ENCODE assay signal across 8 mouse cellular contexts in the genomic region with DNA sequence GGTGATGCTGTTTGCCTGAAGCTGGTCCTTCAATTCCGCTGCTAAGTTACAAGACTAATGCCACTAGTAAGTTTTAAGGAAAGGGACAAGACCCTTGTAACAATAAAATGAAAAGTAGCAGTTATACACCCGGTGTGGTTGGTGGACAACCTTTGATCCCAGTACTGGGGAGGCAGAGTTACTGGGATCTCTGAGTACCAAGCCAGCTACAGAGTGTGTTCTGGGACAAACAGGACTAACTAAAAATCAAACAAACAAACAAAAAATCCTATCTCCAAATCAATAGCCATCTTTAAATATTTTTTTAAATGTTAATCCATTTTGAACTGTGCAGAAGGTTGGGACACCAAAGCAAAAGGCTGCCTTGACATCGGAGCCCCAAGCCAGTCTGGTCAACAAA. TPM values are rescaled to one million over a fixed set of nuclear protein-coding genes. Genes with fewer than 3 reads are reported as not detected.
DNase-seq lines count a peak whose midpoint lies in the region; ATAC-seq and TF ChIP-seq lines count a peak whose summit lies in the region.

No protein-coding gene starts in this region.

- H3K9ac ChIP-seq in liver, embryonic 14.5 days (replicated peaks) = peak overlapping the region; percentile 13; the same call in 1 of the 2 replicates

- TF ChIP-seq CTCF in liver, embryonic 14.5 days (IDR thresholded peaks at IDR 0.05; ENCODE audit: low read depth) = no peak

- no peak for TF ChIP-seq EP300 in liver, embryonic 14.5 days (IDR thresholded peaks at IDR 0.05; ENCODE audit: low read depth)

- no peak for DNase-seq in heart, embryonic 10.5 days (ENCODE audit: low spot score)
- no peak for DNase-seq in heart, adult 11 months
- peak; percentile 4 for DNase-seq in retina, embryonic 14.5 days (ENCODE audit: low spot score)
- no peak for DNase-seq in retina, postnatal 1 day
- no peak for DNase-seq in liver, embryonic 14.5 days (ENCODE audit: low read depth in 3 of 3, low spot score in 3 of 3)
- no peak for DNase-seq in Muller cell, postnatal 12 days (ENCODE audit: inconsistent ontology term)
- DNase-seq in layer of hippocampus, adult 9-10 months (ENCODE audit: low spot score) = no peak
- no peak for DNase-seq in urinary bladder, postnatal 25 days (ENCODE audit: low spot score)

- no peak overlapping the region for H3K27ac ChIP-seq in heart, embryonic 10.5 days
- H3K27ac ChIP-seq in liver, embryonic 14.5 days = no peak overlapping the region

- peaks cover 13% of the 10 kb centered on the region; the same call in 1 of the 2 replicates for H3K4me1 ChIP-seq in heart, embryonic 10.5 days
- H3K4me1 ChIP-seq in liver, embryonic 14.5 days (replicated peaks; ENCODE audit: control insufficient read depth in 2 of 2, insufficient read depth in 2 of 2, low read length in 1 of 2) = 0 out of 4 replicates have a peak, but pooled peaks cover 0 to 3% of the 10 kb centered on the region in 2 experiments

- H3K36me3 ChIP-seq in heart, embryonic 10.5 days = no peaks in the 10 kb centered on the region
- H3K36me3 ChIP-seq in liver, embryonic 14.5 days (replicated peaks; ENCODE audit: control insufficient read depth, insufficient read depth, low read depth) = no peaks in the 10 kb centered on the region

- peak overlapping the region; percentile 58; the same call in 1 of the 2 replicates for H3K4me3 ChIP-seq in heart, embryonic 10.5 days
- H3K4me3 ChIP-seq in liver, embryonic 14.5 days (ENCODE audit: insufficient read depth in 1 of 2, low read depth in 2 of 2, low read length in 2 of 2) = peak overlapping the region; percentile 29 to 34

- WGBS in heart, embryonic 10.5 days = 82% methylated on average over 3 of the region's 3 CpGs
- 63% methylated on average over 3 of the region's 3 CpGs for WGBS in liver, embryonic 14.5 days (ENCODE audit: insufficient replicate concordance)

- ATAC-seq in liver, embryonic 14.5 days (ENCODE audit: insufficient read depth) = no peak

- no peaks in the 10 kb centered on the region for H3K9me3 ChIP-seq in heart, embryonic 10.5 days
- H3K9me3 ChIP-seq in liver, embryonic 14.5 days (ENCODE audit: control insufficient read depth, low read length) = no peaks in the 10 kb centered on the region

- peaks cover 11% of the 10 kb centered on the region; the same call in 1 of the 2 replicates for H3K27me3 ChIP-seq in heart, embryonic 10.5 days (ENCODE audit: insufficient read depth, poor library complexity, severe bottlenecking)
- H3K27me3 ChIP-seq in liver, embryonic 14.5 days (ENCODE audit: control insufficient read depth, insufficient read depth, low read length) = peaks cover 13% of the 10 kb centered on the region

- peak overlapping the region; percentile 29 for H3K4me2 ChIP-seq in liver, embryonic 14.5 days (ENCODE audit: low read depth)

RNA-seq across cellular contexts. Expression of gene Acot1, which starts 0.9 kb away (rescaled TPM):
- polyA plus RNA-seq in heart, embryonic 10.5 days (2016; fragmentation: Nextera tagmentation; extraction: Ambion mirVana) = 15.3 and 23.3 TPM in 2 replicates
- 12.8 and 14.7 TPM in 2 replicates for polyA plus RNA-seq in liver, embryonic 14.5 days (2012; rRNA removed)
- 28.3 and 35.7 TPM in 2 replicates for polyA plus RNA-seq in liver, embryonic 14.5 days (2014; fragmentation: Nextera tagmentation; extraction: Ambion mirVana)

RNA-seq across cellular contexts. Expression of gene Acot2, which starts 22.5 kb away (rescaled TPM):
- polyA plus RNA-seq in heart, embryonic 10.5 days (2016; fragmentation: Nextera tagmentation; extraction: Ambion mirVana) = 23.1 and 35.2 TPM in 2 replicates
- polyA plus RNA-seq in liver, embryonic 14.5 days (2012; rRNA removed) = 2.7 and 2.9 TPM in 2 replicates
- polyA plus RNA-seq in liver, embryonic 14.5 days (2014; fragmentation: Nextera tagmentation; extraction: Ambion mirVana) = 5.5 and 6.0 TPM in 2 replicates

RNA-seq across cellular contexts. Expression of gene Heatr4, which starts 25.5 kb away (rescaled TPM):
- not detected in 2 replicates for polyA plus RNA-seq in heart, embryonic 10.5 days (2016; fragmentation: Nextera tagmentation; extraction: Ambion mirVana)
- not detected in 2 replicates for polyA plus RNA-seq in liver, embryonic 14.5 days (2012; rRNA removed)
- not detected in 2 replicates for polyA plus RNA-seq in liver, embryonic 14.5 days (2014; fragmentation: Nextera tagmentation; extraction: Ambion mirVana)

RNA-seq across cellular contexts. Expression of gene Acot4, which starts 28.0 kb away (rescaled TPM):
- polyA plus RNA-seq in heart, embryonic 10.5 days (2016; fragmentation: Nextera tagmentation; extraction: Ambion mirVana) = 0.37 and 0.72 TPM in 2 replicates
- 4.8 and 5.0 TPM in 2 replicates for polyA plus RNA-seq in liver, embryonic 14.5 days (2012; rRNA removed)
- 7.9 and 8.4 TPM in 2 replicates for polyA plus RNA-seq in liver, embryonic 14.5 days (2014; fragmentation: Nextera tagmentation; extraction: Ambion mirVana)

RNA-seq across cellular contexts. Expression of gene Gm49366, which starts 28.5 kb away (rescaled TPM):
- polyA plus RNA-seq in heart, embryonic 10.5 days (2016; fragmentation: Nextera tagmentation; extraction: Ambion mirVana) = not detected in 2 replicates
- not detected in 2 replicates for polyA plus RNA-seq in liver, embryonic 14.5 days (2012; rRNA removed)
- polyA plus RNA-seq in liver, embryonic 14.5 days (2014; fragmentation: Nextera tagmentation; extraction: Ambion mirVana) = not detected in 2 replicates
